Mouse (Mus musculus): Measurements from ENCODE around the gene Scgb1b15. TPM values are rescaled to one million over a fixed set of nuclear protein-coding genes. Genes with fewer than 3 reads are reported as not detected.

Gene Scgb1b15
- total RNA-seq (2023) = not detected

GRCm38 (mm10) chr7:32836254-32836653, at the start of gene Scgb1b15:
Gene Scgb1b15 (plus strand): TSS chr7:32836554.

GRCm38 (mm10) chr7:32829562-32829961, 6.8 kb upstream of the Scgb1b15 start, which contains the start of gene Scgb2b15:
Gene Scgb2b15 (minus strand): TSS chr7:32829662.

Other genes with a start within 250 kb of the Scgb1b15 start
- not detected for gene Scgb2b15, start 6.9 kb upstream of the Scgb1b15 start, total RNA-seq (2023)
- gene Scgb2b17, start 220.0 kb downstream of the Scgb1b15 start, total RNA-seq (2023) = not detected
- not detected for gene Scgb1b17, start 226.9 kb downstream of the Scgb1b15 start, total RNA-seq (2023)